Mouse (Mus musculus) cerebellum, adult 2 months (tissue): Measurements from ENCODE around the gene Cracr2a. TPM values are rescaled to one million over a fixed set of nuclear protein-coding genes. Genes with fewer than 3 reads are reported as not detected.

ENCODE experiments used
- DNase-seq, 2 experiments: peaks; one replicate each; pipeline ENCODE4 v3.0.0; 2021
- H3K27ac ChIP-seq: fragments of 200-500 bp; 2 replicates; pipeline ENCODE4 v1.5.1; 2012; ENCODE audit warnings: low read length, control low read depth, inconsistent platforms; ENCODE audit not compliant: insufficient read depth
- H3K27me3 ChIP-seq: fragments of 200-500 bp; 2 replicates; pipeline ENCODE4 v1.6.1; 2012; ENCODE audit warnings: inconsistent platforms, mild to moderate bottlenecking, low read length, moderate library complexity; ENCODE audit not compliant: control insufficient read depth, insufficient read depth
- H3K4me1 ChIP-seq: fragments of 200-500 bp; 2 replicates; pipeline ENCODE4 v1.6.1; 2011; ENCODE audit warnings: low read length; ENCODE audit not compliant: control insufficient read depth, insufficient read depth
- H3K4me3 ChIP-seq: fragments of 200-500 bp; replicated peaks from 2 replicates; pipeline ENCODE3; 2011; ENCODE audit warnings: mild to moderate bottlenecking, low read depth, low read length, control low read depth; ENCODE audit not compliant: insufficient read depth
- CTCF ChIP-seq: fragments of 200-500 bp; IDR thresholded peaks from 2 replicates; pipeline ENCODE4 v1.5.1; 2011; ENCODE audit warnings: low read depth, mild to moderate bottlenecking, control low read depth, low read length, moderate library complexity, borderline replicate concordance; ENCODE audit not compliant: insufficient read depth
- POLR2A ChIP-seq: fragments of 200-500 bp; IDR thresholded peaks from 2 replicates; pipeline ENCODE4 v1.6.1; 2011; ENCODE audit warnings: low read length, control low read depth, borderline replicate concordance; ENCODE audit not compliant: insufficient read depth
- WGBS: fragments of 180-500 bp; shearing (Covaris S2); methylation state at CpG from one replicate; pipeline ENCODE4 v1.1.7; 2018; 5-methylcytosine and 5-hydroxymethylcytosine counted together
- polyA plus RNA-seq: library from polyadenylated mRNA; depleted of rRNA; stranded (reverse); fragments of >200 nt; gene quantifications from 2 replicates; pipeline ENCODE4 v1.2.3, GENCODE M21; 2012; rRNA removed

Gene Cracr2a
- polyA plus RNA-seq, 1 experiment, result 0.62 TPM

DNA sequence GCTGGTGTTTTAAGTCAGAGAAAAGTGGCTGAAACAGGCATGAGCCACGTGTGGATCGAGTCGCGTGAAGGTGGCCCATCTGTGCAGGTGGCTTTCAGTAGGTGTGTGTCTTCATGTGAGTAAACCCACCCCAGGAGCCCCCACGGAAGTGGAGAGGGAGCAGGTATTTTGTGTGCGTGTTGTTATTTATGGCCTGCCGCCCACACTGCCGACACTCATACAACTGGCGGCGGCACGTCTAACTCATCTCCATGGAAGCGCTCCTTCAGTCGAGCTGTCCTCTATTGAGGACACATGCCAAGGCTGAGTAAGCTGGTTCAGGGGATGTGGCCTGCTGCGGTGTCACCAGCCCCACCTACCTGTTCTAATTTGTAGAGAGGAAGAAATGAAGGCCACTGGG, 158.7 kb downstream of the Cracr2a start:
- Histone ChIP-seq H3K27me3 (no peaks in the 10 kb centered on the region), H3K27ac (no peak overlapping the region), H3K4me3 (no peak overlapping the region), H3K4me1 (no peaks in the 10 kb centered on the region; the same call in 1 of the 2 replicates)
- no peak for DNase-seq
- no peak for TF ChIP-seq POLR2A
- TF ChIP-seq CTCF, result no peak
- WGBS, result 53% methylated on average over 14 of the region's 14 CpGs

DNA sequence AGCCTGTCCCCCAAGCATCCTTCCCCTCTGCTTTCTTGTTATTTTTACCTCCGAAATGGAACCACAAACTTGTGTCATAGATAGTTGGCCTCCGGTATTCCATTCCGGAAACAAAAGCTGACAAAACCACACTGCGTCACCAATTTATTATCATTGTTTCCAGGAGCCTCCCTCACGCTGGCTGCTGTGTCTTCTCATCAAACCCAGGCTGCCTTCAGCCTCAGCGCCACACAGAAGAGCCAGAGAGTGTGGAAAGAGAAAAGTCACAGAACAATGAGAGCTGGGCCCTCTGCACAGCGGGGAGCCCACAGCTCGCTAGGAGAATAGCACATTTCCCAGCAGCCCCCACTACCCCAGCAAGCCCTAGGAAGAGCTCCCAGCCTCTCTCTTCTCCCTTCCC, 162.0 kb downstream of the Cracr2a start:
- TF ChIP-seq POLR2A, result no peak
- no peak for TF ChIP-seq CTCF
- Histone ChIP-seq H3K27me3 (no peaks in the 10 kb centered on the region), H3K4me1 (no peaks in the 10 kb centered on the region; the same call in 1 of the 2 replicates), H3K27ac (no peak overlapping the region), H3K4me3 (no peak overlapping the region)
- WGBS, result 54% methylated on average over 8 of the region's 8 CpGs
- no peak for DNase-seq

Other genes with a start within 250 kb of the Cracr2a start
- gene Parp11, start 114.5 kb upstream of the Cracr2a start, polyA plus RNA-seq, result 21.5 and 23.6 TPM in 2 replicates
- gene Prmt8, start 208.1 kb downstream of the Cracr2a start, polyA plus RNA-seq, result 49.0 and 49.3 TPM in 2 replicates